Mouse (Mus musculus): ENCODE measurements around the gene Adam12. TPM values are rescaled to one million over a fixed set of nuclear protein-coding genes. Genes with fewer than 3 reads are reported as not detected.
"Not testable (repeated sequence)": the region's sequence is repeated elsewhere in the genome, so short reads cannot be mapped to it uniquely, and the experiment has no call there.

Gene Adam12
- total RNA-seq, 2 experiments from 2014 or later = 0.31 to 0.32 TPM

DNA sequence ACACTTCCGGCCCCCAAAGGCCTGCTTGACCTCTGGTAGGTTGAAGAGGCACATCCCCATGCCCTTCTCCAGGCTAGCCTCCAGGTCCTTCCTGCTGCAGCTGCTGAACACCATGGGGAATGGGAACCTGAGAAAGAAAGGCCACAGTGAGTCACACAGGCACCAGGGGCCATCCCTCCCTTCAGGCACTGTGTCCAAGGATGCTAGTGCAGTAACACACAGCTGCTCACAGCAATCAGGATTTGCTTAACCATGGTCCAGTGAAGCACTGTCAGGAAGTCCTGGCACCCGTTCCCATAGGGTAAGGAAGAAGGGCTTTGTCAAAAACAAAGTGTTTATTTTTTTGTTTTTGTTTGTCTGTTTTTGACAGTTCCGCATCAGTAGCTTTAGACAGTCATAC, 294.5 kb downstream of the Adam12 start:
- DNase-seq (ENCODE audit: low spot score) = no peak

DNA sequence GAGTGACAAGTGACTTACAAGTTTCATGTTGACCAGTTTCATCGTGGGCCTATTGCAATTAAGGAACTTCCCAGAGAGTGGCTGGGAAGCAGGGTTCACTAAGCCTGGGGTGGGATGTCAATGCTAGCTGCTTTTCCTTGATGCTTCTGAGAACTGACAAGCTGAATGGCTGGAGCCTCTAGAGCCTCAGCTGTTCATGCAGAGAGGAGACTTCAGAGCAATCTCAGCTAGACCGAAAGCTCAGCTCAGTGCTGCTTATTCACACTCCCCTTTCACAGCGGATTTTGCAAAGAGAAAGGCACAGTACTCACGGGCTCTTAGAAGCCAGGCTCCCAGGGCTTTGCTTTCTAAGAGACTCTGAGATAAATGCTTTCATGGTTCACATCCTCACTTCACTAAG, 295.6 kb downstream of the Adam12 start:
- no peak for DNase-seq (ENCODE audit: low spot score)

- no peak for DNase-seq (ENCODE audit: low spot score)
Measured at GRCm38 (mm10) chr7:133933378-133933777, 298.6 kb downstream of the Adam12 start.

GRCm38 (mm10) chr7:133931481-133931880, 300.5 kb downstream of the Adam12 start:
- no peak for DNase-seq (ENCODE audit: low spot score)

DNA sequence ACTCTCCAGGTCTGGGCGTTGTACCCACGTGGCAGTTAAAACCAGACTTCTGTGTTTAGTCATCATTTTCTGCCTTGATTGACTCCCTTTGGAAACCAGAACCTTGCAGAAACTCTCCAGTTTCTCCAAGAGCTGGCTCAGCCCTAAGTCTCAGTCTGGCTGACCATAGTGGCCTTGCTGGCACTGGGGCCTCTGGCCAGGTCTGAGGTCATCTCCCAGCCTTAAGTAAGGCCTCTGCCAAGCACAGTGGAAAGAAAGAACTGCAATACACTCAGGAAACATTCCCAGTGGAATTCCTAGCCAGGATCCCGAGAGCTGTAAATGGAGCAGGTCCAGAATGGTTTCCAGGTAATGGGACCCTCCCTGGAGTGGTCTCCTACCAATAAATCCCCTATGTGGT, 303.0 kb downstream of the Adam12 start:
- no peak for DNase-seq (ENCODE audit: low spot score)

DNA sequence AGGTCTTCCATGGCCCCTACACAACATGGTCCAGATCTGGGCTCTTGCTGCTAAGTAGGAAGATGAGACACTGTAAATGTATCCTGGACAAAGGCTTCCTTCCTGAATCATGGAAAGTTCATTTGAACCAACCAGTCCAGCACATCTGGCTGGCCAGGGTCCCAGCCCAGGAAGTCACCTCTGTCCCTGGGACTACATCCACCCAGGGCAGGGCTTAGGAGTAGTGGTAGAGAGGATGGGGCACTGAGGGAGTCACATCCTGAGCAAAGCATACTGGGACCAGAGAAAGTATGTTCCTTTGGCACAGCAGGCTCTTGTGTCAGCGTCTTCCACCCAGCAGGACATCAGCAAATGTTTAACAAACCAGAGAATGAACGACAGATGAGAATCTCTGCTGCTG, 306.2 kb downstream of the Adam12 start:
- no peak for DNase-seq (ENCODE audit: low spot score)

- no peak for DNase-seq (ENCODE audit: low spot score)
Measured at GRCm38 (mm10) chr7:133923994-133924393, 308.0 kb downstream of the Adam12 start.

GRCm38 (mm10) chr7:133921291-133921690, 310.7 kb downstream of the Adam12 start:
- DNase-seq (ENCODE audit: low spot score) = no peak

DNA sequence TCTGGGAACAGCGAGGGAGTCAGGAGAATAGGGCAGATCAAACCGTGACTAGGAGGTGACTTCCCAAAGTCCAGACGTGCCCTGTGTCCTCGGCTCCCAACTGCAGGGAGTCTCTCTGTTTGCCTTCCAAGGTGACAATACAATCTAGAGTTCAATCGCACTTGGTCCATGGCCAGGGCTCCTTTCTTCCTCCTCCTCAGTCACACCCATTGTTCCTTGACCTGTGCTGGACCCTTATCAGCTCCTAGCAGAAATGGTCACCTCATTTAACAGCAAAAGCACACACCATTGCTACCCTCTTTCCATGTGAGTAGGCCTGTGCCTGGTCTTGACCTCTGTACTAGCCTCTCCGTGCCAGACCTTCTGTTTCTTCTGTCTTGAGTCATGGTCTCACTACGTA, 311.2 kb downstream of the Adam12 start:
- no peak for DNase-seq (ENCODE audit: low spot score)

- no peak for DNase-seq (ENCODE audit: low spot score)
Measured at GRCm38 (mm10) chr7:133919918-133920317, 312.0 kb downstream of the Adam12 start.

DNA sequence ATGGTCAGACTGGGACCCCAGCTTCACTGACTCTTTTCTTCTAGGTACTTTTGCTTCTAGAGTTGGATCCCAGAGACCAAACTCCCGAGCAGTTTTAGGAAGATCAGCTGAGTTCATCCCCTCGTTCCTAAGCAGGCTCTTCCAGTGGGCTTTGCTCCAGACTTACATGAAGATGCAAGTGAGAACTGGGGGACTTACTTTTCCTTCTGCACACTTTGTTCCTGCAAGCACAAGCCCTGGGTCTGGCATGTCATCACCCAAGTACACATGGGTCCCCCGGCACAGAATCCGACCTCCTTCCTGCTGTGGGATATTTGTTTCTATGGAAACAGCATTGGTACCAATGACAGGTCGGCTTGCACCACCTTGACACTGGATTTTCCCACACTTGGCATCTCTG, 312.6 kb downstream of the Adam12 start:
- DNase-seq (ENCODE audit: low spot score) = no peak

- DNase-seq (ENCODE audit: low spot score) = no peak
Measured at GRCm38 (mm10) chr7:133916230-133916629, 315.7 kb downstream of the Adam12 start.

DNA sequence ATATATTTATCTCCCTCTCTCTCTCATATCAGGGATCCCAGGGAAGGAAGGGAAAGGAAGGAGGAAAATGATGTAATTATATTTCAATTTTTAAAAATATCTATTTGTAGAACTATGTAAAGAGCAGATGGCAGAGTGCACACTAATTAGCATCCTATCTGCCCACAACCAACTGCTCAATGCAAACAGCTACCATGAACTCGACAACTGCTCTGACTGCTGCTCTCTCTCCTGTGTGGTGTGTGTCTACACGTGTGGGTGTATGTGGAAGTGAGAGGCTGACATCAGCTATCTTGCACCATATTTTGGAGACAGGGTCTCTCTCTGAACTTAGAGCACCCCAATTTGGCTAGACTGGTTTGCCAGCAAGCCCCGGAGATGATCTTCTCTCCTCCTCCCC, 320.1 kb downstream of the Adam12 start:
- no peak for DNase-seq (ENCODE audit: low spot score)

DNA sequence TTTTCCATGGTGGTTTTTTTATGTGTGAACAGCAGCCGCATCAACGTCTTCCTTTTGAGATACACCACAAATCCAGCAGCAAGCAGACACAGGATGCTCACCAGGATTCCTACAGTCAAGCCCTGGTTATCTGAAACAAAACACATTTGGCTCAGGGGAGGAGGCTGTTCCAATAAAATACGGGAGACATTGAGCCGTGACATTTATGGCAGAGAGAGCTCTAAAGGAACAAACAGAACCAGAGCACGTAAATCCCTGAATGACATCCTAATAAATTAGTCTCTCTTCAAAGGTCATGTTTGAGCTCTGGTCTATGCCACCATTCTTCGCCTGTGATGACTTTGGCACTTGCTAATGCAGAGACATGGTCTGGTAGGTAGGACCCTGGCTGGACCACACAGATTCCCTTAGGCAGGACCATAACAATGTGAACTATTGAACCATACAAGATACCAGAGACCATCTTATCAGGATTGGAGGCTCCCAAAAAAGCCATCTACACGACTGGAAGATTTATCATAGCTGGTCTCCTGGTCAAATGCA, 322.0 kb downstream of the Adam12 start:
- DNase-seq (ENCODE audit: low spot score) = no peak

DNA sequence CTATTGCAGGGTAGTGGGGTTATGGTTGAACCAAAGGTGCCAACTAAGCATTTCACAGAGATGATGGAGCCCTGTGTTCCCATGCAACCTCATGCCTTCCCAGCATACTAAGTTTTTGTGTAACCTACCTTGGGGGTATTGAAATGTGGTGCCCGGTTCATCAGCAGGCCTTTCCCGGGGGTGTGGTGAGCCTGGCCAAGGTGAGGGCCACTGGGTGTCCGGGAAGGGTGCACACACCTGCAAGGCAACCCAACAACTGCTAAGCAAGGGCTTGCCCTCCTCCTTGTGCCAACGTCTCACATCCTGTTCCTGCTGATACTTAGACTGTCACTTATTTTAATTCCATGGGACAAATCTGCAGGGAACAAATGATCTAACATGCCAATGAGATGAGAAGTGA, 323.0 kb downstream of the Adam12 start:
- no peak for DNase-seq (ENCODE audit: low spot score)

GRCm38 (mm10) chr7:133899391-133899790, 332.6 kb downstream of the Adam12 start:
- DNase-seq (ENCODE audit: low spot score) = no peak

- no peak for DNase-seq (ENCODE audit: low spot score)
Measured at GRCm38 (mm10) chr7:133891796-133892195, 340.1 kb downstream of the Adam12 start.

DNA sequence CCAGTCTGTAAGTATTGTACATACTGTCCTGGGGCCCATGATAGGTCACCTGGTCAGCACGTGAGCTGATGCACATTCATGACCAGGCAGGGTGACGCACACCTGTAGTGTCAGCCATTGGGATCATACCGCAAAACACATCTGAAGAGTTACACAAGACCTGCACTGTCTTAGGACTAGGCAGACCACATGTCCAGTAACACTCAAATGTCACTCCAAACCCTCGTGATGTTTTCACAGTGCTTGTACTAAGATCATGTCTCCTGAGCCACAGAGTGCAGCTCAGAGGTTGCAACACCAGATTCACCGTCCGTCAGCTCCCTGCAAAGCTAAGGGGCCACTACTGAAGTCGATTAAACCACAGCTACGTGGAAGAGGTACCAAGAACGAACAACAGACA, 340.6 kb downstream of the Adam12 start:
- DNase-seq (ENCODE audit: low spot score) = no peak

DNA sequence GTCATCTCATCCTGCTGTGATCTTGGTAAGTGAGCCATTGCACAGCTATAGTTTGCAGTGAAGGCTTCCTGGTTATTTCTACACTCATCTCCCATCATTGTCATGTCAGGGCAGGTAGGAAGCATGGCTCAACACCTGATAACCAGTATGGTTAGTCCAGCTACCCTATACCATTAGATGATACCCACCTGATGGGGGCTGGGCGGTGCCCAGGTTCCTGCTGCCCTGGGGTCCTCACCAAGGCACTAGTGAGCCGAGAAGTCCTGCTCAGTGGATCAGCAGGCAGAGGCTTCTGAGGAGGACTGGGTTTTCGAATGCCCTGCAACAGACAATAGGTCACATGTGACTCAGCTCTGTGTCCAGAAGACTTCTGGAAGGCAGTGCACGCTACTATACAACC, 342.0 kb downstream of the Adam12 start:
- DNase-seq (ENCODE audit: low spot score) = no peak

- DNase-seq (ENCODE audit: low spot score) = peak; percentile 58
Measured at GRCm38 (mm10) chr7:133888926-133889920, 342.7 kb downstream of the Adam12 start.

DNA sequence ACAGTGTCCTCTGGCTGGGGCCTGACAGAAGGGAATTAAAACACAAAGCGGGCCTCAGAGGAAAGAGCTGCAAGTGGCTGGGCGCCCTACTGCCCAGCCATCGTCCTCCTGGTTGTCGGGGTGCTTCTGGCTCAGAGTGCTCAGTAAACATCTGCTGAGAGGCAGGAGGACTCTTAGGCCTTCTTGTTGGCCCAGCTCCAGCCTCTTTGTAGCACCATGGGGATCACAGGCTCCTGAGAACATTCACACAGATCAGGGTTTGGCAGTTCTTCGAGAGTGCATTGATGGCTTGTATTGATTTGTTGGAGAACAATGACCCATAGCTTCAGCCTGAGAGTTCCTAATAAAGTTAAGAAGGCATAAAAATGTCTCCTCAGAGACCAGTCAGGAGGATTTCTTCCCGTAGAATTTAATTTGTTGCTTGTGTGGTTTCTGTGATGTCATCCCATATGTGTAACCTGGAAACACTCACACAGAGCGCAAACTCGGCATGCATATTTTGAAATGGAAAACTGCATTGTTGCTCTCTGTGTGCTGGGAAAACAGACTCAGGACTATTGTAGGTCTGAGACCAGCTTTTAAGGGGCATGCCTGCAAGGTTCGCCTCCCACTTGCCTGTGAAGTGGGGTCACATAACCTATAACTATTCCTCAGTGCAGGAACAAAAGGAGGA, 347.1 kb downstream of the Adam12 start:
- not testable (repeated sequence) for DNase-seq (ENCODE audit: low spot score)

- no peak for DNase-seq (ENCODE audit: low spot score)
Measured at GRCm38 (mm10) chr7:133879761-133880160, 352.2 kb downstream of the Adam12 start.
